Mouse (Mus musculus): ENCODE measurements around the gene Klk7. TPM values are rescaled to one million over a fixed set of nuclear protein-coding genes. Genes with fewer than 3 reads are reported as not detected.

Gene Klk7
- polyA plus RNA-seq, 1 experiment from 2014 or later = not detected

DNA sequence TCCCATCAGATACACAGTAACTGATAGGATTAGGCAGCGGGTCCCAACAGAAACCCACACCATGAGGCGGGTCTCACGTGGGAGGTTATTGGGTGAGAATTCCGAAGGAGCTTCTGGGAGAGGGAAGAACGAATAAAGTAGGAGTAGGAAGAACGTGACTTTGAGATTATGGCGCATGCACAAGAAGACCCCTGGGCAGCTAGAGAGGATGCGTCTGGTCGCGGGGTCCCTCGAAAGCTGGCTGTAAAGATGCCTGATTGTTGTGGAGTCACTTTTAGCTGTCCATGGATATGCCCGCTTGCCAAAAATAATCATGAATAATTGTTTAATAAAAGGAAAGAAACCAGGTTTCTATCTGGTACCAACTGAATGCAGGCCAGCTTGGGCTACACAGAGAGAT lies 46.4 kb downstream of the Klk7 start:
- Histone ChIP-seq H3K4me3 (no peak overlapping the region), H3K9me3 (no peaks in the 10 kb centered on the region), H3K36me3 (replicated peaks) (no peaks in the 10 kb centered on the region), H3K27ac (replicated peaks) (no peak overlapping the region), H3K4me1 (no peaks in the 10 kb centered on the region), H3K27me3 (replicated peaks; ENCODE audit: low read depth, poor library complexity, severe bottlenecking) (no peaks in the 10 kb centered on the region)
- no peak for DNase-seq (ENCODE audit: low spot score)
- 91% methylated on average over 12 of the region's 12 CpGs for WGBS

DNA sequence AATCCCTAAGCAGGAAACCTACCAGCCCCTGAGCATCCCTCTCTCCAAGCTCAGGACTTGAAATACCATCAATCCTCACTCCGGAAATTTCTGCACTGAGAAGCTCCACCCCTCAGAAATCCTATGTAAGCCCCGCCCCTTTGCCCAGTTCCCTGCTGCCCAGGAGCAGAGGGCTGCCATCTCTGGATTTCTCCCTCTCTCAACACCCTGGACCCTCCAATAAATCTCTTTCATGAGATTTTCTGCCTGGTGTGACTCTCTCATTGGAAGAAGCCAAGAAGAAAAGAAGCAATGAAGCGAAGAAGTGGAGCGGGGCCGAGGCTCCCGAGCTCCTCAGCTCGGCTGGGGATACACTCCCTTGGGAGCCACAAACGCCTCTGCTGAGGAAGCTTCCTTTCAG lies 49.3 kb downstream of the Klk7 start:
- Histone ChIP-seq H3K4me3 (no peak overlapping the region), H3K9me3 (no peaks in the 10 kb centered on the region), H3K36me3 (replicated peaks) (no peaks in the 10 kb centered on the region), H3K27me3 (replicated peaks; ENCODE audit: low read depth, poor library complexity, severe bottlenecking) (no peaks in the 10 kb centered on the region), H3K27ac (replicated peaks) (no peak overlapping the region), H3K4me1 (no peaks in the 10 kb centered on the region)
- 67% methylated on average over 8 of the region's 8 CpGs for WGBS
- DNase-seq (ENCODE audit: low spot score) = no peak

Other genes starting within 250 kb of the Klk7 start
- gene Zfp658, start 249.0 kb upstream of the Klk7 start, polyA plus RNA-seq (2016; fragmentation: Nextera tagmentation; extraction: Ambion mirVana) = 5.4 and 6.2 TPM in 2 replicates
- 15.0 and 15.6 TPM in 2 replicates for gene Zfp719, start 231.7 kb upstream of the Klk7 start, polyA plus RNA-seq (2016; fragmentation: Nextera tagmentation; extraction: Ambion mirVana)
- 1.1 and 1.4 TPM in 2 replicates for gene Zfp819, start 204.1 kb upstream of the Klk7 start, polyA plus RNA-seq (2016; fragmentation: Nextera tagmentation; extraction: Ambion mirVana)
- gene Ceacam18, start 176.6 kb upstream of the Klk7 start, polyA plus RNA-seq (2016; fragmentation: Nextera tagmentation; extraction: Ambion mirVana) = not detected in 2 replicates
- gene Siglece, start 151.1 kb upstream of the Klk7 start, polyA plus RNA-seq (2016; fragmentation: Nextera tagmentation; extraction: Ambion mirVana) = 0.25 and 0.52 TPM in 2 replicates
- gene Ctu1, start 139.3 kb upstream of the Klk7 start, polyA plus RNA-seq (2016; fragmentation: Nextera tagmentation; extraction: Ambion mirVana) = 18.1 and 18.7 TPM in 2 replicates
- not detected in 2 replicates for gene Klk14, start 120.9 kb upstream of the Klk7 start, polyA plus RNA-seq (2016; fragmentation: Nextera tagmentation; extraction: Ambion mirVana)
- 0.24 and 0.56 TPM in 2 replicates for gene Klk13, start 98.7 kb upstream of the Klk7 start, polyA plus RNA-seq (2016; fragmentation: Nextera tagmentation; extraction: Ambion mirVana)
- not detected in 2 replicates for gene Klk12, start 42.4 kb upstream of the Klk7 start, polyA plus RNA-seq (2016; fragmentation: Nextera tagmentation; extraction: Ambion mirVana)
- 0.11 TPM in 1 of 2 replicates, not detected in the other for gene Klk11, start 36.7 kb upstream of the Klk7 start, polyA plus RNA-seq (2016; fragmentation: Nextera tagmentation; extraction: Ambion mirVana)
- 0.25 and 0.39 TPM in 2 replicates for gene Klk10, start 30.3 kb upstream of the Klk7 start, polyA plus RNA-seq (2016; fragmentation: Nextera tagmentation; extraction: Ambion mirVana)
- 0.10 and 0.16 TPM in 2 replicates for gene Klk9, start 19.4 kb upstream of the Klk7 start, polyA plus RNA-seq (2016; fragmentation: Nextera tagmentation; extraction: Ambion mirVana)
- gene Klk8, start 13.7 kb upstream of the Klk7 start, polyA plus RNA-seq (2016; fragmentation: Nextera tagmentation; extraction: Ambion mirVana) = 17.5 and 17.9 TPM in 2 replicates
- not detected in 2 replicates for gene Klk6, start 13.2 kb downstream of the Klk7 start, polyA plus RNA-seq (2016; fragmentation: Nextera tagmentation; extraction: Ambion mirVana)
- gene Klk5, start 30.7 kb downstream of the Klk7 start, polyA plus RNA-seq (2016; fragmentation: Nextera tagmentation; extraction: Ambion mirVana) = not detected in 2 replicates
- not detected in 2 replicates for gene Klk4, start 69.9 kb downstream of the Klk7 start, polyA plus RNA-seq (2016; fragmentation: Nextera tagmentation; extraction: Ambion mirVana)
- not detected in 2 replicates for gene Klk15, start 122.4 kb downstream of the Klk7 start, polyA plus RNA-seq (2016; fragmentation: Nextera tagmentation; extraction: Ambion mirVana)
- gene Klk1b8, start 139.4 kb downstream of the Klk7 start, polyA plus RNA-seq (2016; fragmentation: Nextera tagmentation; extraction: Ambion mirVana) = not detected in 2 replicates
- gene Klk1b1, start 155.5 kb downstream of the Klk7 start, polyA plus RNA-seq (2016; fragmentation: Nextera tagmentation; extraction: Ambion mirVana) = not detected in 2 replicates
- gene Klk1b9, start 164.8 kb downstream of the Klk7 start, polyA plus RNA-seq (2016; fragmentation: Nextera tagmentation; extraction: Ambion mirVana) = not detected in 2 replicates
- gene Klk1b11, start 184.6 kb downstream of the Klk7 start, polyA plus RNA-seq (2016; fragmentation: Nextera tagmentation; extraction: Ambion mirVana) = not detected in 2 replicates
- gene Klk1b26, start 200.9 kb downstream of the Klk7 start, polyA plus RNA-seq (2016; fragmentation: Nextera tagmentation; extraction: Ambion mirVana) = not detected in 2 replicates
- not detected in 2 replicates for gene Klk1b27, start 241.0 kb downstream of the Klk7 start, polyA plus RNA-seq (2016; fragmentation: Nextera tagmentation; extraction: Ambion mirVana)